Mouse (Mus musculus) heart, postnatal 0 days (tissue): ENCODE measurements around the gene Synm.

ENCODE experiments used
- CTCF ChIP-seq: IDR thresholded peaks from 2 replicates; pipeline ENCODE4 v1.5.1; 2016; ENCODE audit warnings: antibody characterized with exemption, control low read depth, low read depth
- EP300 ChIP-seq: IDR thresholded peaks from 2 replicates; pipeline ENCODE4 v1.6.1; 2016; ENCODE audit warnings: antibody characterized with exemption, low read depth

GRCm38 (mm10) chr7:67756636-67757035 is 2.9 kb downstream of the Synm start:
- TF ChIP-seq CTCF (no peak), EP300 (no peak)
